Mouse (Mus musculus): Measurements from ENCODE around the gene Fam76a. TPM values are rescaled to one million over a fixed set of nuclear protein-coding genes. Genes with fewer than 3 reads are reported as not detected.
"Not testable (repeated sequence)": the region's sequence is repeated elsewhere in the genome, so short reads cannot be mapped to it uniquely, and the experiment has no call there.

Gene Fam76a
- polyA plus RNA-seq, 1 experiment from 2014 or later = 30.1 TPM

GRCm38 (mm10) chr4:132920171-132920570, 2.2 kb downstream of the Fam76a start:
- DNase-seq (ENCODE audit: low spot score) (no peak), ATAC-seq (ENCODE audit: insufficient number of reproducible peaks, low FRiP score, low TSS enrichment, low read depth) (no peak)
- Histone ChIP-seq H3K4me2 (ENCODE audit: low read depth, severe bottlenecking) (no peak overlapping the region), H3K27ac (replicated peaks; ENCODE audit: low read depth, low read length) (no peak overlapping the region), H3K36me3 (ENCODE audit: control insufficient read depth, insufficient read depth, low read length) (peaks cover 2% of the 10 kb centered on the region; the same call in 1 of the 2 replicates), H3K27me3 (ENCODE audit: control insufficient read depth, insufficient read depth, low read length) (no peaks in the 10 kb centered on the region), H3K4me3 (ENCODE audit: low read depth, low read length) (no peak overlapping the region), H3K9me3 (ENCODE audit: control insufficient read depth, low read length) (no peaks in the 10 kb centered on the region), H3K9ac (ENCODE audit: low read length) (no peak overlapping the region), H3K4me1 (ENCODE audit: control insufficient read depth, insufficient read depth, low read length) (no peaks in the 10 kb centered on the region)
- 91% methylated on average over 4 of the region's 4 CpGs for WGBS

- not testable (repeated sequence) for H3K9me3 ChIP-seq (ENCODE audit: control insufficient read depth, low read length); H3K27me3 ChIP-seq (ENCODE audit: control insufficient read depth, insufficient read depth, low read length); H3K4me1 ChIP-seq (ENCODE audit: control insufficient read depth, insufficient read depth, low read length); ATAC-seq (ENCODE audit: insufficient number of reproducible peaks, low FRiP score, low TSS enrichment, low read depth); DNase-seq (ENCODE audit: low spot score); H3K27ac ChIP-seq (replicated peaks; ENCODE audit: low read depth, low read length); H3K36me3 ChIP-seq (ENCODE audit: control insufficient read depth, insufficient read depth, low read length); H3K9ac ChIP-seq (ENCODE audit: low read length); H3K4me2 ChIP-seq (ENCODE audit: low read depth, severe bottlenecking); H3K4me3 ChIP-seq (ENCODE audit: low read depth, low read length)
- WGBS = 79% methylated on average over 6 of the region's 6 CpGs
Observed at GRCm38 (mm10) chr4:132918493-132918892, 3.9 kb downstream of the Fam76a start.

GRCm38 (mm10) chr4:132912156-132912555, 10.2 kb downstream of the Fam76a start:
- 95% methylated on average over 6 of the region's 6 CpGs for WGBS
- H3K36me3 ChIP-seq (ENCODE audit: control insufficient read depth, insufficient read depth, low read length) = peaks cover 14% of the 10 kb centered on the region; the same call in 1 of the 2 replicates
- no peaks in the 10 kb centered on the region for H3K27me3 ChIP-seq (ENCODE audit: control insufficient read depth, insufficient read depth, low read length)
- ATAC-seq (ENCODE audit: insufficient number of reproducible peaks, low FRiP score, low TSS enrichment, low read depth) = no peak
- H3K4me3 ChIP-seq (ENCODE audit: low read depth, low read length) = no peak overlapping the region
- no peak overlapping the region for H3K9ac ChIP-seq (ENCODE audit: low read length)
- no peak overlapping the region for H3K27ac ChIP-seq (replicated peaks; ENCODE audit: low read depth, low read length)
- H3K4me2 ChIP-seq (ENCODE audit: low read depth, severe bottlenecking) = no peak overlapping the region
- no peaks in the 10 kb centered on the region for H3K9me3 ChIP-seq (ENCODE audit: control insufficient read depth, low read length)
- no peaks in the 10 kb centered on the region for H3K4me1 ChIP-seq (ENCODE audit: control insufficient read depth, insufficient read depth, low read length)
- DNase-seq (ENCODE audit: low spot score) = no peak

GRCm38 (mm10) chr4:132905843-132906360, 16.5 kb downstream of the Fam76a start:
- Histone ChIP-seq H3K4me2 (ENCODE audit: low read depth, severe bottlenecking) (no peak overlapping the region), H3K27me3 (ENCODE audit: control insufficient read depth, insufficient read depth, low read length) (no peaks in the 10 kb centered on the region), H3K27ac (replicated peaks; ENCODE audit: low read depth, low read length) (no peak overlapping the region), H3K4me3 (ENCODE audit: low read depth, low read length) (no peak overlapping the region), H3K36me3 (ENCODE audit: control insufficient read depth, insufficient read depth, low read length) (peaks cover 7% of the 10 kb centered on the region; the same call in 1 of the 2 replicates), H3K9me3 (ENCODE audit: control insufficient read depth, low read length) (no peaks in the 10 kb centered on the region), H3K4me1 (ENCODE audit: control insufficient read depth, insufficient read depth, low read length) (no peaks in the 10 kb centered on the region), H3K9ac (ENCODE audit: low read length) (no peak overlapping the region)
- ATAC-seq (ENCODE audit: insufficient number of reproducible peaks, low FRiP score, low TSS enrichment, low read depth) = no peak
- DNase-seq (ENCODE audit: low spot score) = no peak
- 94% methylated on average over 5 of the region's 5 CpGs for WGBS

GRCm38 (mm10) chr4:132904765-132905309, 17.5 kb downstream of the Fam76a start:
- ATAC-seq (ENCODE audit: insufficient number of reproducible peaks, low FRiP score, low TSS enrichment, low read depth) (no peak), DNase-seq (ENCODE audit: low spot score) (no peak)
- H3K9me3 ChIP-seq (ENCODE audit: control insufficient read depth, low read length) = no peaks in the 10 kb centered on the region
- peaks cover 7% of the 10 kb centered on the region; the same call in 1 of the 2 replicates for H3K36me3 ChIP-seq (ENCODE audit: control insufficient read depth, insufficient read depth, low read length)
- H3K9ac ChIP-seq (ENCODE audit: low read length) = no peak overlapping the region
- no peak overlapping the region for H3K4me2 ChIP-seq (ENCODE audit: low read depth, severe bottlenecking)
- H3K4me3 ChIP-seq (ENCODE audit: low read depth, low read length) = no peak overlapping the region
- H3K4me1 ChIP-seq (ENCODE audit: control insufficient read depth, insufficient read depth, low read length) = no peaks in the 10 kb centered on the region
- 74% methylated on average over 9 of the region's 9 CpGs for WGBS
- H3K27me3 ChIP-seq (ENCODE audit: control insufficient read depth, insufficient read depth, low read length) = no peaks in the 10 kb centered on the region
- no peak overlapping the region for H3K27ac ChIP-seq (replicated peaks; ENCODE audit: low read depth, low read length)

- DNase-seq (ENCODE audit: low spot score) (no peak), ATAC-seq (ENCODE audit: insufficient number of reproducible peaks, low FRiP score, low TSS enrichment, low read depth) (no peak)
- H3K4me1 ChIP-seq (ENCODE audit: control insufficient read depth, insufficient read depth, low read length) = no peaks in the 10 kb centered on the region
- WGBS = 91% methylated on average over 2 of the region's 2 CpGs
- H3K27me3 ChIP-seq (ENCODE audit: control insufficient read depth, insufficient read depth, low read length) = no peaks in the 10 kb centered on the region
- no peak overlapping the region for H3K4me3 ChIP-seq (ENCODE audit: low read depth, low read length)
- no peak overlapping the region for H3K27ac ChIP-seq (replicated peaks; ENCODE audit: low read depth, low read length)
- no peak overlapping the region for H3K9ac ChIP-seq (ENCODE audit: low read length)
- peaks cover 5% of the 10 kb centered on the region; the same call in 1 of the 2 replicates for H3K36me3 ChIP-seq (ENCODE audit: control insufficient read depth, insufficient read depth, low read length)
- no peaks in the 10 kb centered on the region for H3K9me3 ChIP-seq (ENCODE audit: control insufficient read depth, low read length)
- H3K4me2 ChIP-seq (ENCODE audit: low read depth, severe bottlenecking) = no peak overlapping the region
Observed at GRCm38 (mm10) chr4:132904071-132904470, 18.3 kb downstream of the Fam76a start.

GRCm38 (mm10) chr4:132898197-132898596, 24.2 kb downstream of the Fam76a start:
- DNase-seq (ENCODE audit: low spot score) (no peak), ATAC-seq (ENCODE audit: insufficient number of reproducible peaks, low FRiP score, low TSS enrichment, low read depth) (no peak)
- Histone ChIP-seq H3K36me3 (ENCODE audit: control insufficient read depth, insufficient read depth, low read length) (no peaks in the 10 kb centered on the region), H3K27me3 (ENCODE audit: control insufficient read depth, insufficient read depth, low read length) (no peaks in the 10 kb centered on the region), H3K4me3 (ENCODE audit: low read depth, low read length) (no peak overlapping the region), H3K27ac (replicated peaks; ENCODE audit: low read depth, low read length) (no peak overlapping the region), H3K9ac (ENCODE audit: low read length) (no peak overlapping the region), H3K4me2 (ENCODE audit: low read depth, severe bottlenecking) (no peak overlapping the region), H3K4me1 (ENCODE audit: control insufficient read depth, insufficient read depth, low read length) (no peaks in the 10 kb centered on the region), H3K9me3 (ENCODE audit: control insufficient read depth, low read length) (no peaks in the 10 kb centered on the region)
- WGBS = 84% methylated on average over 9 of the region's 9 CpGs

GRCm38 (mm10) chr4:132894402-132894801, 28.0 kb downstream of the Fam76a start:
- Histone ChIP-seq H3K4me1 (ENCODE audit: control insufficient read depth, insufficient read depth, low read length) (no peaks in the 10 kb centered on the region), H3K27ac (replicated peaks; ENCODE audit: low read depth, low read length) (no peak overlapping the region), H3K4me2 (ENCODE audit: low read depth, severe bottlenecking) (no peak overlapping the region), H3K36me3 (ENCODE audit: control insufficient read depth, insufficient read depth, low read length) (no peaks in the 10 kb centered on the region), H3K9ac (ENCODE audit: low read length) (no peak overlapping the region), H3K27me3 (ENCODE audit: control insufficient read depth, insufficient read depth, low read length) (no peaks in the 10 kb centered on the region), H3K9me3 (ENCODE audit: control insufficient read depth, low read length) (no peaks in the 10 kb centered on the region), H3K4me3 (ENCODE audit: low read depth, low read length) (no peak overlapping the region)
- ATAC-seq (ENCODE audit: insufficient number of reproducible peaks, low FRiP score, low TSS enrichment, low read depth) (no peak), DNase-seq (ENCODE audit: low spot score) (no peak)
- 16% methylated on average over 7 of the region's 7 CpGs for WGBS
